Mouse (Mus musculus) limb, embryonic 13.5 days (tissue): Measurements from ENCODE around the gene Siah2. TPM values are rescaled to one million over a fixed set of nuclear protein-coding genes. Genes with fewer than 3 reads are reported as not detected.
A peak's percentile ranks its signal among the peaks of the same experiment; 100 is the strongest.

ENCODE experiments used
- ATAC-seq: fragments of 200-750 bp; cut with Nextera tagmentation; 2 replicates; pipeline ENCODE4 v1.8.0; 2017; ENCODE audit warnings: low read depth, moderate number of reproducible peaks, moderate TSS enrichment; ENCODE audit not compliant: low FRiP score
- H3K27ac ChIP-seq: fragments of 300-500 bp; sonication (generic); 2 replicates; pipeline ENCODE4 v1.5.1; 2015; ENCODE audit warnings: inconsistent platforms, mild to moderate bottlenecking, moderate library complexity
- H3K27me3 ChIP-seq: fragments of 300-500 bp; sonication (generic); 2 replicates; pipeline ENCODE4 v1.6.1; 2015; ENCODE audit warnings: mild to moderate bottlenecking, inconsistent platforms
- H3K36me3 ChIP-seq: fragments of 300-500 bp; sonication (generic); 2 replicates; pipeline ENCODE4 v1.6.1; 2015; ENCODE audit warnings: inconsistent platforms, mild to moderate bottlenecking, moderate library complexity
- H3K4me1 ChIP-seq: fragments of 300-500 bp; sonication (generic); 2 replicates; pipeline ENCODE4 v1.6.1; 2015; ENCODE audit warnings: inconsistent platforms
- H3K4me2 ChIP-seq: fragments of 300-500 bp; sonication (generic); replicated peaks from 2 replicates; pipeline ENCODE4 v1.6.1; 2015; ENCODE audit warnings: inconsistent platforms, mild to moderate bottlenecking, moderate library complexity
- H3K4me3 ChIP-seq: fragments of 300-500 bp; sonication (generic); 2 replicates; pipeline ENCODE4 v1.5.1; 2015; ENCODE audit warnings: moderate library complexity, mild to moderate bottlenecking, inconsistent platforms
- H3K9ac ChIP-seq: fragments of 300-500 bp; sonication (generic); 2 replicates; pipeline ENCODE4 v1.6.1; 2015; ENCODE audit warnings: mild to moderate bottlenecking, inconsistent platforms
- H3K9me3 ChIP-seq: fragments of 300-500 bp; sonication (generic); 2 replicates; pipeline ENCODE4 v1.6.1; 2016; ENCODE audit warnings: inconsistent platforms
- WGBS: fragments of 180-500 bp; shearing (Covaris S2); methylation state at CpG from one replicate; pipeline ENCODE4 v1.1.7; 2015; 5-methylcytosine and 5-hydroxymethylcytosine counted together
- polyA plus RNA-seq: library from polyadenylated mRNA; unstranded; fragments of >200 nt; fragmentation: Nextera tagmentation; extraction: Ambion mirVana; gene quantifications from 2 replicates; pipeline ENCODE4 v1.2.1, GENCODE M21; 2015

Gene Siah2
- 5.9 and 6.4 TPM in 2 replicates for polyA plus RNA-seq

- peak within 1 kb of the TSS; percentile 79 for H3K4me3 ChIP-seq
- peak within 1 kb of the TSS; percentile 74; the same call in 1 of the 2 replicates for H3K27ac ChIP-seq
- peaks cover 33% of the 10 kb centered on the region for H3K4me1 ChIP-seq
- no peaks in the 10 kb centered on the region for H3K27me3 ChIP-seq
- H3K9me3 ChIP-seq: no peaks in the 10 kb centered on the region
- peak within 1 kb of the TSS; percentile 89 for H3K9ac ChIP-seq
- peak; percentile 90 for ATAC-seq
- no peaks in the 10 kb centered on the region for H3K36me3 ChIP-seq
- peak within 1 kb of the TSS; percentile 92 for H3K4me2 ChIP-seq
- under 1% methylated on average over 83 of the region's 87 CpGs for WGBS
These were observed at the start of gene Siah2 for GRCm38 (mm10) chr3:58691997-58692721. TSS of gene Siah2 (minus strand) at chr3:58692400.

GRCm38 (mm10) chr3:58739536-58739935, 47.3 kb upstream of the Siah2 start:
- H3K9me3 ChIP-seq: no peaks in the 10 kb centered on the region
- ATAC-seq: no peak
- H3K4me3 ChIP-seq: no peak overlapping the region
- no peak overlapping the region for H3K4me2 ChIP-seq
- 66% methylated on average over 2 of the region's 2 CpGs for WGBS
- H3K4me1 ChIP-seq: no peaks in the 10 kb centered on the region; the same call in 1 of the 2 replicates
- no peak overlapping the region for H3K27ac ChIP-seq
- no peak overlapping the region for H3K9ac ChIP-seq
- no peaks in the 10 kb centered on the region for H3K27me3 ChIP-seq
- H3K36me3 ChIP-seq: no peaks in the 10 kb centered on the region

GRCm38 (mm10) chr3:58738346-58739089, 46.3 kb upstream of the Siah2 start:
- Histone ChIP-seq H3K4me1 (peaks cover 6% of the 10 kb centered on the region; the same call in 1 of the 2 replicates), H3K4me2 (no peak overlapping the region), H3K27me3 (no peaks in the 10 kb centered on the region), H3K9me3 (no peaks in the 10 kb centered on the region), H3K9ac (no peak overlapping the region), H3K36me3 (no peaks in the 10 kb centered on the region), H3K27ac (no peak overlapping the region), H3K4me3 (no peak overlapping the region)
- no peak for ATAC-seq
- WGBS: 25% methylated on average over 6 of the region's 6 CpGs

- WGBS: 24% methylated on average over 5 of the region's 5 CpGs
These were observed 39.3 kb upstream of the Siah2 start for GRCm38 (mm10) chr3:58731520-58731919.

GRCm38 (mm10) chr3:58730580-58730979, 38.4 kb upstream of the Siah2 start:
- no peaks in the 10 kb centered on the region for H3K27me3 ChIP-seq
- no peak overlapping the region for H3K4me2 ChIP-seq
- peaks cover 34% of the 10 kb centered on the region for H3K4me1 ChIP-seq
- H3K9me3 ChIP-seq: no peaks in the 10 kb centered on the region
- no peak overlapping the region for H3K9ac ChIP-seq
- WGBS: 70% methylated on average over 3 of the region's 3 CpGs
- H3K36me3 ChIP-seq: no peaks in the 10 kb centered on the region
- no peak overlapping the region for H3K27ac ChIP-seq
- H3K4me3 ChIP-seq: no peak overlapping the region
- ATAC-seq: no peak

More at GRCm38 (mm10) chr3:58731520-58731919, 39.3 kb upstream of the Siah2 start:
- no peak overlapping the region for H3K9ac ChIP-seq
- peak; percentile 54 for ATAC-seq
- H3K4me1 ChIP-seq: peaks cover 34% of the 10 kb centered on the region
- no peaks in the 10 kb centered on the region for H3K9me3 ChIP-seq
- no peaks in the 10 kb centered on the region for H3K27me3 ChIP-seq
- H3K27ac ChIP-seq: no peak overlapping the region
- no peak overlapping the region for H3K4me3 ChIP-seq
- H3K36me3 ChIP-seq: no peaks in the 10 kb centered on the region
- H3K4me2 ChIP-seq: no peak overlapping the region

- no peak for ATAC-seq
- Histone ChIP-seq H3K4me3 (no peak overlapping the region), H3K27me3 (no peaks in the 10 kb centered on the region), H3K36me3 (no peaks in the 10 kb centered on the region), H3K9ac (no peak overlapping the region), H3K27ac (no peak overlapping the region), H3K4me1 (peaks cover 34% of the 10 kb centered on the region), H3K4me2 (no peak overlapping the region), H3K9me3 (no peaks in the 10 kb centered on the region)
These were observed 37.3 kb upstream of the Siah2 start for GRCm38 (mm10) chr3:58729549-58729948.

- Histone ChIP-seq H3K9me3 (no peaks in the 10 kb centered on the region), H3K9ac (no peak overlapping the region), H3K4me1 (peaks cover 25% of the 10 kb centered on the region), H3K36me3 (no peaks in the 10 kb centered on the region), H3K4me2 (no peak overlapping the region), H3K27me3 (no peaks in the 10 kb centered on the region), H3K27ac (no peak overlapping the region), H3K4me3 (no peak overlapping the region)
- 83% methylated on average over 4 of the region's 4 CpGs for WGBS
- no peak for ATAC-seq
These were observed 35.4 kb upstream of the Siah2 start for GRCm38 (mm10) chr3:58727601-58728000.

GRCm38 (mm10) chr3:58727012-58727411, 34.8 kb upstream of the Siah2 start:
- peaks cover 20% of the 10 kb centered on the region for H3K4me1 ChIP-seq
- H3K27ac ChIP-seq: no peak overlapping the region
- WGBS: 57% methylated on average over 3 of the region's 3 CpGs
- no peak overlapping the region for H3K9ac ChIP-seq
- H3K9me3 ChIP-seq: no peaks in the 10 kb centered on the region
- no peak overlapping the region for H3K4me2 ChIP-seq
- H3K36me3 ChIP-seq: no peaks in the 10 kb centered on the region
- no peak for ATAC-seq
- H3K27me3 ChIP-seq: no peaks in the 10 kb centered on the region
- no peak overlapping the region for H3K4me3 ChIP-seq

GRCm38 (mm10) chr3:58726374-58726773, 34.2 kb upstream of the Siah2 start:
- Histone ChIP-seq H3K9me3 (no peaks in the 10 kb centered on the region), H3K27ac (no peak overlapping the region), H3K4me2 (no peak overlapping the region), H3K9ac (no peak overlapping the region), H3K27me3 (no peaks in the 10 kb centered on the region), H3K36me3 (no peaks in the 10 kb centered on the region), H3K4me1 (peaks cover 14% of the 10 kb centered on the region), H3K4me3 (no peak overlapping the region)
- no peak for ATAC-seq
- 86% methylated on average over 3 of the region's 3 CpGs for WGBS

- Histone ChIP-seq H3K27me3 (no peaks in the 10 kb centered on the region), H3K4me1 (peaks cover 6% of the 10 kb centered on the region; the same call in 1 of the 2 replicates), H3K9ac (no peak overlapping the region), H3K4me3 (no peak overlapping the region), H3K36me3 (no peaks in the 10 kb centered on the region), H3K27ac (no peak overlapping the region), H3K9me3 (no peaks in the 10 kb centered on the region), H3K4me2 (no peak overlapping the region)
- ATAC-seq: no peak
These were observed 32.6 kb upstream of the Siah2 start for GRCm38 (mm10) chr3:58724815-58725214.

- H3K27ac ChIP-seq: no peak overlapping the region
- H3K36me3 ChIP-seq: no peaks in the 10 kb centered on the region
- ATAC-seq: no peak
- H3K4me2 ChIP-seq: no peak overlapping the region
- no peaks in the 10 kb centered on the region for H3K9me3 ChIP-seq
- WGBS: 92% methylated on average over 2 of the region's 2 CpGs
- H3K9ac ChIP-seq: no peak overlapping the region
- no peak overlapping the region for H3K4me3 ChIP-seq
- no peaks in the 10 kb centered on the region for H3K27me3 ChIP-seq
- no peaks in the 10 kb centered on the region for H3K4me1 ChIP-seq
These were observed 31.5 kb upstream of the Siah2 start for GRCm38 (mm10) chr3:58723656-58724055.

- no peaks in the 10 kb centered on the region for H3K36me3 ChIP-seq
- no peak overlapping the region for H3K4me2 ChIP-seq
- H3K9me3 ChIP-seq: no peaks in the 10 kb centered on the region
- H3K9ac ChIP-seq: no peak overlapping the region
- no peak overlapping the region for H3K27ac ChIP-seq
- ATAC-seq: no peak
- WGBS: 80% methylated on average over 9 of the region's 9 CpGs
- no peaks in the 10 kb centered on the region for H3K4me1 ChIP-seq
- H3K27me3 ChIP-seq: no peaks in the 10 kb centered on the region
- no peak overlapping the region for H3K4me3 ChIP-seq
These were observed 27.4 kb upstream of the Siah2 start for GRCm38 (mm10) chr3:58719461-58720230.
